In the genomic region with DNA sequence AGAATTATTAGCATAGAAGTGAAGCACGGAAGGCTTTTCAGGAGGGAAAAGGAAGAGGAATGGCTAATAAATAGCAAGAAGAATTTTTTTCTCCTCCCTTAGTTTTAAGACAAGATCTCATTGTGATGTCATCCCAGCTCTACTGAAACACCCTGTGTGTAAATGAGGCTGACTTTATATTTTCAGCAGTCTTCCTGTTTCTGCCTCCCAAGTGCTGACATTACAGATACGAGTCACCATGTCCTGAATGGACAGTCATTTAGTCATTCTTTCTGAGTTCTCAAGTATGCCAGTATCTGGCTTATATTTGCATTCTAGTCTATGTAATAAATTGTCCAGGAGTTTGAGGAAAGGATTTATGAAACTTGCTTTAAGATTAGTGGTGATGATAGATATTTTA, we compare ENCODE assay signal across 10 mouse cellular contexts. TPM values are rescaled to one million over a fixed set of nuclear protein-coding genes. Genes with fewer than 3 reads are reported as not detected.
DNase-seq lines count a peak whose midpoint lies in the region; ATAC-seq and TF ChIP-seq lines count a peak whose summit lies in the region.
"Had no signal": no experiment of that assay in that cellular context is flagged by ENCODE, and none has a peak within 500 bp of the region (broad histone marks: within the 10 kb centered on the region; RNA-seq: fewer than 3 reads in every experiment).

No protein-coding gene starts in this region.

- 72% methylated on average over 2 of the region's 2 CpGs for WGBS in embryonic facial prominence, embryonic 13.5 days
- 86% methylated on average over 2 of the region's 2 CpGs for WGBS in embryonic facial prominence, embryonic 10.5 days
- WGBS in kidney, postnatal 0 days, result 35% methylated on average over 2 of the region's 2 CpGs

- no peaks in the 10 kb centered on the region for H3K9me3 ChIP-seq in embryonic facial prominence, embryonic 13.5 days
- no peaks in the 10 kb centered on the region for H3K9me3 ChIP-seq in embryonic facial prominence, embryonic 10.5 days
- no peaks in the 10 kb centered on the region for H3K9me3 ChIP-seq in kidney, postnatal 0 days (replicated peaks; ENCODE audit: low read length)

- ATAC-seq in embryonic facial prominence, embryonic 13.5 days (ENCODE audit: insufficient number of reproducible peaks, insufficient read depth, low FRiP score, low TSS enrichment, low read depth), result no peak
- ATAC-seq in kidney, postnatal 0 days (replicated peaks; ENCODE audit: low FRiP score, low read depth), result no peak
- ATAC-seq: forebrain, embryonic 16.5 days had no signal

- no peak overlapping the region for H3ac ChIP-seq in myocyte (ENCODE audit: control insufficient read depth, insufficient read length)

- no peak for TF ChIP-seq CTCF in kidney, postnatal 0 days (IDR thresholded peaks at IDR 0.05; ENCODE audit: low read depth)

- DNase-seq in embryonic facial prominence, embryonic 10.5 days (ENCODE audit: low spot score), result no peak
- DNase-seq in kidney, postnatal 0 days (ENCODE audit: low spot score), result no peak
- DNase-seq in kidney, postnatal 14 days, result no peak
- peak; percentile 30 for DNase-seq in Muller cell, postnatal 12 days (ENCODE audit: inconsistent ontology term)
- DNase-seq in adrenal gland, adult 18-20 months (ENCODE audit: low spot score in 2 of 2), result no peak
- DNase-seq in adrenal gland, adult (ENCODE audit: inconsistent age in 2 of 2, low spot score in 1 of 2), result no peak
- DNase-seq: lung, postnatal 36 days had no signal

- H3K9ac ChIP-seq in embryonic facial prominence, embryonic 13.5 days, result no peak overlapping the region
- no peak overlapping the region for H3K9ac ChIP-seq in kidney, postnatal 0 days (ENCODE audit: low read depth, low read length)

- 0 out of 2 replicates have a peak overlapping the region, but pooled peaks have one; percentile 11 for H3K4me2 ChIP-seq in embryonic facial prominence, embryonic 13.5 days
- H3K4me2 ChIP-seq in kidney, postnatal 0 days (ENCODE audit: low read length), result peak overlapping the region; percentile 14
- peak overlapping the region; percentile 97 for H3K4me2 ChIP-seq in myocyte (ENCODE audit: low read depth)

- H3K27me3 ChIP-seq in embryonic facial prominence, embryonic 13.5 days, result no peaks in the 10 kb centered on the region
- H3K27me3 ChIP-seq in embryonic facial prominence, embryonic 10.5 days (replicated peaks; ENCODE audit: low read depth, poor library complexity, severe bottlenecking), result no peaks in the 10 kb centered on the region
- no peaks in the 10 kb centered on the region for H3K27me3 ChIP-seq in kidney, postnatal 0 days (ENCODE audit: insufficient read depth, low read length)
- H3K27me3 ChIP-seq in myocyte (ENCODE audit: control insufficient read depth, insufficient read depth, insufficient read length), result no peaks in the 10 kb centered on the region

- TF ChIP-seq POLR2A in myocyte (IDR thresholded peaks at IDR 0.05; ENCODE audit: insufficient read length, low read depth), result no peak

- peaks cover 35% of the 10 kb centered on the region for H3K4me1 ChIP-seq in embryonic facial prominence, embryonic 13.5 days
- peaks cover 27% of the 10 kb centered on the region for H3K4me1 ChIP-seq in embryonic facial prominence, embryonic 10.5 days
- H3K4me1 ChIP-seq in kidney, postnatal 0 days (replicated peaks; ENCODE audit: insufficient read depth, low read length), result peaks cover 35% of the 10 kb centered on the region

- peaks cover 76% of the 10 kb centered on the region for H3K79me2 ChIP-seq in myocyte (ENCODE audit: control insufficient read depth, insufficient read depth)

- no peaks in the 10 kb centered on the region; the same call in 1 of the 2 replicates for H3K36me3 ChIP-seq in embryonic facial prominence, embryonic 13.5 days
- H3K36me3 ChIP-seq in embryonic facial prominence, embryonic 10.5 days (replicated peaks), result peaks cover 17% of the 10 kb centered on the region
- H3K36me3 ChIP-seq in kidney, postnatal 0 days (ENCODE audit: insufficient read depth, low read length), result no peaks in the 10 kb centered on the region
- H3K36me3 ChIP-seq in myocyte (ENCODE audit: control insufficient read depth, insufficient read depth), result no peaks in the 10 kb centered on the region

- H3K4me3 ChIP-seq in embryonic facial prominence, embryonic 13.5 days, result no peak overlapping the region
- no peak overlapping the region for H3K4me3 ChIP-seq in embryonic facial prominence, embryonic 10.5 days
- H3K4me3 ChIP-seq in kidney, postnatal 0 days (replicated peaks; ENCODE audit: low read depth, low read length), result no peak overlapping the region
- H3K4me3 ChIP-seq in myocyte, result no peak overlapping the region

- no peak overlapping the region for H3K27ac ChIP-seq in embryonic facial prominence, embryonic 13.5 days
- H3K27ac ChIP-seq in embryonic facial prominence, embryonic 10.5 days (replicated peaks), result no peak overlapping the region
- H3K27ac ChIP-seq in kidney, postnatal 0 days, result no peak overlapping the region

TF ChIP-seq in myocyte, 11 proteins besides CTCF, POLR2A, EP300 and RAD21:
- TF ChIP-seq TCF3 (IDR thresholded peaks at IDR 0.05; ENCODE audit: insufficient read length, low read depth) (no peak), MAX (IDR thresholded peaks at IDR 0.05; ENCODE audit: low read depth) (no peak), MYOG (IDR thresholded peaks at IDR 0.05; ENCODE audit: control insufficient read depth in 1 of 3, insufficient read depth in 1 of 3, insufficient read length in 2 of 3, low read depth in 2 of 3) (no peak), REST (IDR thresholded peaks at IDR 0.05; ENCODE audit: insufficient read depth, insufficient read length) (no peak), POLR2AphosphoS2 (IDR thresholded peaks at IDR 0.05; ENCODE audit: insufficient read length, low read depth) (no peak), MYOD1 (IDR thresholded peaks at IDR 0.05; ENCODE audit: control insufficient read depth in 1 of 3, insufficient read length in 2 of 3, low read depth in 2 of 3) (no peak), E2F4 (IDR thresholded peaks at IDR 0.05; ENCODE audit: insufficient read depth) (no peak), SRF (IDR thresholded peaks at IDR 0.05; ENCODE audit: control insufficient read depth, insufficient read length, low read depth) (no peak), TCF12 (IDR thresholded peaks at IDR 0.05; ENCODE audit: insufficient read depth, poor library complexity, severe bottlenecking) (no peak), CEBPB (IDR thresholded peaks at IDR 0.05; ENCODE audit: insufficient read depth, poor library complexity, severe bottlenecking) (no peak), USF1 (IDR thresholded peaks at IDR 0.05; ENCODE audit: low read depth) (no peak)

RNA-seq across cellular contexts. Expression of gene Rab1a, which starts 3.1 kb away (rescaled TPM):
- polyA plus RNA-seq in embryonic facial prominence, embryonic 13.5 days (2015; fragmentation: Nextera tagmentation; extraction: Ambion mirVana), result 251 and 290 TPM in 2 replicates
- polyA plus RNA-seq in embryonic facial prominence, embryonic 10.5 days (2016; fragmentation: Nextera tagmentation; extraction: Ambion mirVana), result 198 and 205 TPM in 2 replicates
- polyA plus RNA-seq in kidney, postnatal 0 days (2015; fragmentation: Nextera tagmentation; extraction: Ambion mirVana), result 322 and 341 TPM in 2 replicates
- polyA plus RNA-seq in myocyte (2012; fragmentation: generic; extraction: Trizol), result 107 TPM
- total RNA-seq in adrenal gland, adult 18-20 months (2021), result 100 to 1,000 TPM; 179 to 185 TPM

RNA-seq across cellular contexts. Expression of gene Cep68, which starts 44.9 kb away (rescaled TPM):
- 39.0 and 39.1 TPM in 2 replicates for polyA plus RNA-seq in embryonic facial prominence, embryonic 13.5 days (2015; fragmentation: Nextera tagmentation; extraction: Ambion mirVana)
- 43.6 and 46.9 TPM in 2 replicates for polyA plus RNA-seq in embryonic facial prominence, embryonic 10.5 days (2016; fragmentation: Nextera tagmentation; extraction: Ambion mirVana)
- polyA plus RNA-seq in kidney, postnatal 0 days (2015; fragmentation: Nextera tagmentation; extraction: Ambion mirVana), result 22.5 and 24.9 TPM in 2 replicates
- polyA plus RNA-seq in myocyte (2012; fragmentation: generic; extraction: Trizol), result 9.3 TPM
- 10 to 100 TPM; 18.9 to 20.9 TPM for total RNA-seq in adrenal gland, adult 18-20 months (2021)

Comparison
In these comparisons a context has a peak if more than half of its experiments do, and no peak if none do; other contexts are left out.
1. H3K4me2 ChIP-seq: peak in every context shown above with its lines; median percentile 97 in myocyte; 14 in kidney, postnatal 0 days; 11 in embryonic facial prominence, embryonic 13.5 days.